Mouse (Mus musculus): ENCODE results near the gene Itga9. TPM values are rescaled to one million over a fixed set of nuclear protein-coding genes. Genes with fewer than 3 reads are reported as not detected.

The Itga9 gene
- polyA plus RNA-seq, 1 experiment from 2014 or later, result 6.6 TPM

- Histone ChIP-seq H3K27ac (no peak overlapping the region), H3K36me3 (no peaks in the 10 kb centered on the region), H3K4me1 (peaks cover 16% of the 10 kb centered on the region), H3K4me3 (no peak overlapping the region), H3K27me3 (replicated peaks) (peaks cover 6% of the 10 kb centered on the region; the same call in 1 of the 2 replicates), H3K9me3 (replicated peaks) (no peaks in the 10 kb centered on the region), H3K4me2 (no peak overlapping the region), H3K9ac (no peak overlapping the region)
- no peak for ATAC-seq
- WGBS (ENCODE audit: insufficient replicate concordance), result 14% methylated on average over 9 of the region's 9 CpGs
Observed at GRCm38 (mm10) chr9:118677349-118677748, 70.9 kb downstream of the Itga9 start.

- Histone ChIP-seq H3K4me3 (no peak overlapping the region), H3K4me2 (no peak overlapping the region), H3K4me1 (peaks cover 16% of the 10 kb centered on the region), H3K27ac (no peak overlapping the region), H3K9me3 (replicated peaks) (no peaks in the 10 kb centered on the region), H3K36me3 (no peaks in the 10 kb centered on the region), H3K9ac (no peak overlapping the region), H3K27me3 (replicated peaks) (peaks cover 6% of the 10 kb centered on the region; the same call in 1 of the 2 replicates)
- no peak for ATAC-seq
- 30% methylated on average over 15 of the region's 15 CpGs for whole genome bisulfite sequencing (ENCODE audit: insufficient replicate concordance)
Observed at GRCm38 (mm10) chr9:118678020-118678750, 71.7 kb downstream of the Itga9 start.

- Histone ChIP-seq H3K4me3 (no peak overlapping the region), H3K27ac (no peak overlapping the region), H3K4me1 (peaks cover 16% of the 10 kb centered on the region), H3K9me3 (replicated peaks) (no peaks in the 10 kb centered on the region), H3K4me2 (no peak overlapping the region), H3K36me3 (no peaks in the 10 kb centered on the region), H3K27me3 (replicated peaks) (peaks cover 6% of the 10 kb centered on the region; the same call in 1 of the 2 replicates), H3K9ac (no peak overlapping the region)
- 29% methylated on average over 10 of the region's 10 CpGs for WGBS (ENCODE audit: insufficient replicate concordance)
- ATAC-seq, result no peak; the same call in 1 of the 2 replicates
Observed at GRCm38 (mm10) chr9:118678759-118679158, 72.3 kb downstream of the Itga9 start.

- no peak for ATAC-seq
- Histone ChIP-seq H3K36me3 (no peaks in the 10 kb centered on the region), H3K4me3 (no peak overlapping the region), H3K9ac (no peak overlapping the region), H3K27me3 (replicated peaks) (peaks cover 6% of the 10 kb centered on the region; the same call in 1 of the 2 replicates), H3K4me1 (peaks cover 15% of the 10 kb centered on the region), H3K9me3 (replicated peaks) (no peaks in the 10 kb centered on the region), H3K27ac (no peak overlapping the region), H3K4me2 (no peak overlapping the region)
- WGBS (ENCODE audit: insufficient replicate concordance), result 66% methylated on average over 6 of the region's 6 CpGs
Observed at GRCm38 (mm10) chr9:118681506-118681905, 75.0 kb downstream of the Itga9 start.

GRCm38 (mm10) chr9:118682154-118682553, 75.7 kb downstream of the Itga9 start:
- no peaks in the 10 kb centered on the region for H3K36me3 ChIP-seq
- peaks cover 20% of the 10 kb centered on the region for H3K4me1 ChIP-seq
- no peaks in the 10 kb centered on the region for H3K9me3 ChIP-seq (replicated peaks)
- H3K27me3 ChIP-seq (replicated peaks), result peaks cover 2% of the 10 kb centered on the region; the same call in 1 of the 2 replicates
- no peak for ATAC-seq
- H3K4me2 ChIP-seq, result no peak overlapping the region
- no peak overlapping the region for H3K27ac ChIP-seq
- no peak overlapping the region for H3K9ac ChIP-seq
- WGBS (ENCODE audit: insufficient replicate concordance), result 62% methylated on average over 8 of the region's 8 CpGs
- no peak overlapping the region for H3K4me3 ChIP-seq

- 78% methylated on average over 7 of the region's 7 CpGs for WGBS (ENCODE audit: insufficient replicate concordance)
- peaks cover 13% of the 10 kb centered on the region for H3K4me1 ChIP-seq
Observed at GRCm38 (mm10) chr9:118683507-118683906, 77.0 kb downstream of the Itga9 start.

GRCm38 (mm10) chr9:118684343-118684742, 77.9 kb downstream of the Itga9 start:
- Histone ChIP-seq H3K27me3 (replicated peaks) (no peaks in the 10 kb centered on the region), H3K27ac (no peak overlapping the region), H3K9me3 (replicated peaks) (no peaks in the 10 kb centered on the region), H3K4me1 (peaks cover 13% of the 10 kb centered on the region), H3K9ac (no peak overlapping the region), H3K36me3 (no peaks in the 10 kb centered on the region; the same call in 1 of the 2 replicates), H3K4me2 (no peak overlapping the region), H3K4me3 (no peak overlapping the region)
- ATAC-seq, result no peak
- 78% methylated on average over 9 of the region's 9 CpGs for WGBS (ENCODE audit: insufficient replicate concordance)

More at GRCm38 (mm10) chr9:118683507-118683906, 77.0 kb downstream of the Itga9 start:
- Histone ChIP-seq H3K9me3 (replicated peaks) (no peaks in the 10 kb centered on the region), H3K9ac (no peak overlapping the region), H3K4me3 (no peak overlapping the region), H3K4me2 (no peak overlapping the region), H3K36me3 (no peaks in the 10 kb centered on the region), H3K27me3 (replicated peaks) (no peaks in the 10 kb centered on the region), H3K27ac (no peak overlapping the region)
- ATAC-seq, result no peak

GRCm38 (mm10) chr9:118686166-118686961, 79.9 kb downstream of the Itga9 start:
- Histone ChIP-seq H3K9ac (no peak overlapping the region), H3K9me3 (replicated peaks) (no peaks in the 10 kb centered on the region), H3K4me1 (peaks cover 13% of the 10 kb centered on the region), H3K27ac (no peak overlapping the region), H3K4me2 (no peak overlapping the region), H3K27me3 (replicated peaks) (no peaks in the 10 kb centered on the region), H3K36me3 (no peaks in the 10 kb centered on the region; the same call in 1 of the 2 replicates), H3K4me3 (no peak overlapping the region)
- WGBS (ENCODE audit: insufficient replicate concordance), result 32% methylated on average over 9 of the region's 9 CpGs
- peak; percentile 57; the same call in 1 of the 2 replicates for ATAC-seq

- H3K4me1 ChIP-seq, result peaks cover 13% of the 10 kb centered on the region
- no peak overlapping the region for H3K27ac ChIP-seq
- no peaks in the 10 kb centered on the region for H3K9me3 ChIP-seq (replicated peaks)
- ATAC-seq, result no peak
- H3K27me3 ChIP-seq (replicated peaks), result no peaks in the 10 kb centered on the region
- H3K9ac ChIP-seq, result no peak overlapping the region
- no peaks in the 10 kb centered on the region; the same call in 1 of the 2 replicates for H3K36me3 ChIP-seq
- no peak overlapping the region for H3K4me3 ChIP-seq
- WGBS (ENCODE audit: insufficient replicate concordance), result 64% methylated on average over 4 of the region's 4 CpGs
- H3K4me2 ChIP-seq, result no peak overlapping the region
Observed at GRCm38 (mm10) chr9:118688248-118688647, 81.8 kb downstream of the Itga9 start.

GRCm38 (mm10) chr9:118688921-118689451, 82.5 kb downstream of the Itga9 start:
- no peak overlapping the region for H3K4me2 ChIP-seq
- H3K9me3 ChIP-seq (replicated peaks), result no peaks in the 10 kb centered on the region
- peaks cover 13% of the 10 kb centered on the region for H3K4me1 ChIP-seq
- H3K9ac ChIP-seq, result no peak overlapping the region
- H3K27ac ChIP-seq, result no peak overlapping the region
- no peaks in the 10 kb centered on the region for H3K27me3 ChIP-seq (replicated peaks)
- WGBS (ENCODE audit: insufficient replicate concordance), result 78% methylated on average over 14 of the region's 14 CpGs
- no peak overlapping the region for H3K4me3 ChIP-seq
- no peaks in the 10 kb centered on the region; the same call in 1 of the 2 replicates for H3K36me3 ChIP-seq
- no peak for ATAC-seq

GRCm38 (mm10) chr9:118693256-118693655, 86.8 kb downstream of the Itga9 start:
- H3K27ac ChIP-seq, result no peak overlapping the region
- H3K4me1 ChIP-seq, result no peaks in the 10 kb centered on the region
- ATAC-seq, result no peak
- WGBS (ENCODE audit: insufficient replicate concordance), result 72% methylated on average over 11 of the region's 11 CpGs
- H3K4me3 ChIP-seq, result no peak overlapping the region
- H3K36me3 ChIP-seq, result no peaks in the 10 kb centered on the region; the same call in 1 of the 2 replicates
- no peaks in the 10 kb centered on the region for H3K27me3 ChIP-seq (replicated peaks)
- no peak overlapping the region for H3K9ac ChIP-seq
- no peaks in the 10 kb centered on the region for H3K9me3 ChIP-seq (replicated peaks)
- H3K4me2 ChIP-seq, result no peak overlapping the region

GRCm38 (mm10) chr9:118694420-118694825, 87.9 kb downstream of the Itga9 start:
- no peaks in the 10 kb centered on the region for H3K27me3 ChIP-seq (replicated peaks)
- H3K27ac ChIP-seq, result no peak overlapping the region
- no peak for ATAC-seq
- 67% methylated on average over 8 of the region's 8 CpGs for WGBS (ENCODE audit: insufficient replicate concordance)
- no peak overlapping the region for H3K4me2 ChIP-seq
- no peaks in the 10 kb centered on the region for H3K4me1 ChIP-seq
- H3K4me3 ChIP-seq, result no peak overlapping the region
- no peaks in the 10 kb centered on the region for H3K9me3 ChIP-seq (replicated peaks)
- H3K36me3 ChIP-seq, result no peaks in the 10 kb centered on the region; the same call in 1 of the 2 replicates
- no peak overlapping the region for H3K9ac ChIP-seq
